Mouse (Mus musculus): ENCODE measurements around the gene Cwc27. TPM values are rescaled to one million over a fixed set of nuclear protein-coding genes. Genes with fewer than 3 reads are reported as not detected.
A peak's percentile ranks its signal among the peaks of the same experiment; 100 is the strongest.

The Cwc27 gene
- polyA plus RNA-seq, 1 experiment from 2014 or later: 15.0 TPM

DNA sequence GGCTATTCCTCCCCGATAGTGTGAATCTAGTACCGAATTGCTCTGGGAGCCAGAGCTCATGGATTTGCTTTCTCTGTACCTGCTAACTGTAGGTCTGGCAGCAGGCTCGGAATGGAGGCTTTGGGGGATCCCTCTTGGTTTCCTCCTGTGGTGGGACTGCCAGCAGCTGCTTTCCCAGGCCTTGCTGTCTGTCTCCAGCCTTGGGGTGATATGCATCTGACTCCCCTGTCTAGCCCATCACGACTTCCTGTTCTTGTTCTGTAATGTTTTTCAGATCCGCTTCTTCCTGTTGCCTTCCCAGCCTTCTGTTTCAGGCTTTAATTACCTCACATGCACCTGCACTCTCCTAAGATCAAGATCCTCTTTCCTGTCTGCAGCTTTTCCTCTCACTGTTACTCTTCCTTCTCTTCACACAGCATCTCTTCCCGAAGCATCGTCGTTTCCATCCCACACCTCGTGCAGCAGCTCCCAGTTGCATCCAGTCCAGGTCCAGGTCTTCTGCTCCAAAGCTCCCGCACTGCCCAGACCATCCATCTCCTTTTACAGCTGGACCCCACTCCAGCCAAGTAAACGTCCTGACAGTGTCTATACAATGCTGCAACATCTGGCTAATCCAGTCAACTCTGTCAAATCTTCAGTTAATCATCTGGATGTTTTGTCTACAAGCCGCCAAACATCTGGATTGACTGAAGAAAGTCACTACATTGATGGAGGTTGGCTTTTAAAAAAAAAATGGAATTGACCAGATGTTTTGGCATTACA lies 193.6 kb downstream of the Cwc27 start:
- TF ChIP-seq EP300 (IDR thresholded peaks at IDR 0.05): no peak
- no peak for TF ChIP-seq CTCF (IDR thresholded peaks at IDR 0.05)
- Histone ChIP-seq H3K27ac (ENCODE audit: low read length) (no peak overlapping the region), H3K36me3 (ENCODE audit: insufficient read depth, low read length) (no peaks in the 10 kb centered on the region), H3K4me1 (ENCODE audit: insufficient read depth, low read depth, low read length) (no peaks in the 10 kb centered on the region), H3K4me3 (ENCODE audit: low read depth, low read length) (no peak overlapping the region), H3K4me2 (replicated peaks; ENCODE audit: low read depth, low read length) (no peak overlapping the region), H3K9me3 (ENCODE audit: low read length) (no peaks in the 10 kb centered on the region), H3K9ac (replicated peaks; ENCODE audit: low read depth) (no peak overlapping the region), H3K27me3 (replicated peaks; ENCODE audit: insufficient read depth, low read length) (no peaks in the 10 kb centered on the region)
- DNase-seq (ENCODE audit: low spot score) (no peak), ATAC-seq (no peak)
- 60% methylated on average over 12 of the region's 12 CpGs for WGBS

DNA sequence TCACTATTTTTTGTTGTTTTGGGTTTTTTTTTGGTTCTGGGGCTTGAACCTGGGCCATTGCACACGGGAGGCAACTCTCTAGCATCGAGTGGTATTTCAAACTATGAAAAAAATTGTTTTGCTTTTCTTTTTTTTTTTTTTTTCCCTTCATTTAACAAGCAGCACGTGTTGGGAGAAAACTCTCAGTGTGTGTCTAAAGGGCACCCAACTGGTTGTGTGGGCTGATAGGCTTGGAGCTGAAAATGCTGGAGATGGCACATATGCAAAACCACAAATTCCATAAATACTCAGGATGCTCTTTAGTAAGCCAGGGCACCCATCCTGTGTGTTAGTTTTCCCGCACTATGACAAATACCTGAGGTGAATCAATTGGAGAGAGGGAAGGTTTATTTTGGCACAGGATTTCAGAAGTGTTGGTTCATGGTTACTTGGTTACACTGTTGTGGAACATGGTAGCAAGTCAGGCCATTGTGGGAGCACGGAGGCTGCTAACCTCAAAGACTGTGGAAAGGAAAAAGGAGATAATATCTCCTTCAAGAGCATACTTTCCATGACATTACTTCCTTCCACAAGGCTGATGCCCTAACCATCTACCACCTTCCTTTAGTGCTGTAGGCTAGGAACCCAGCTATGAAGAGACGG lies 194.7 kb downstream of the Cwc27 start:
- Histone ChIP-seq H3K9ac (replicated peaks; ENCODE audit: low read depth) (no peak overlapping the region), H3K4me2 (replicated peaks; ENCODE audit: low read depth, low read length) (no peak overlapping the region), H3K4me1 (ENCODE audit: insufficient read depth, low read depth, low read length) (no peaks in the 10 kb centered on the region), H3K27me3 (replicated peaks; ENCODE audit: insufficient read depth, low read length) (no peaks in the 10 kb centered on the region), H3K36me3 (ENCODE audit: insufficient read depth, low read length) (no peaks in the 10 kb centered on the region), H3K9me3 (ENCODE audit: low read length) (no peaks in the 10 kb centered on the region), H3K4me3 (ENCODE audit: low read depth, low read length) (no peak overlapping the region), H3K27ac (ENCODE audit: low read length) (no peak overlapping the region)
- DNase-seq (ENCODE audit: low spot score) (peak; percentile 30), ATAC-seq (no peak)
- WGBS: 61% methylated on average over 6 of the region's 6 CpGs
- TF ChIP-seq CTCF (IDR thresholded peaks at IDR 0.05) (no peak), EP300 (IDR thresholded peaks at IDR 0.05) (no peak)

DNA sequence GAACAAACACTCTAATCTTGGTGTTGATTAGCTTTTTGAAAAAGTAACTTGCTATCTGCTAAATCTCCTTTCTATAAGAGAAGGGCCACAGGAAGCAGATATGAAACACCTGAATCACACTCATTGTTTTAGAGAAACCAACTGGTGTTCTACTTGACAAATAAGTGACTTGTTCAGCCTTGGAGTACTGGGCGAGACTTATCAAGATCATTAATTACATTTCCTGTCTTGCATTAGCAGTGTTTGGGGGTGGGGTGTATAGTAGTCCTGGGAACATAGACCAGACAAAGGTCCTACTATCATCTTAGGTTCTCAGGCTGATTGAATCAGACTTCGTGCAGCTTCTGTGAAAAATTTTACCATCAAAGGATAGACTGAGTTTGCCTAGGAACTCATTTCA lies 196.5 kb downstream of the Cwc27 start:
- TF ChIP-seq CTCF (IDR thresholded peaks at IDR 0.05): no peak
- TF ChIP-seq EP300 (IDR thresholded peaks at IDR 0.05): no peak
- Histone ChIP-seq H3K4me3 (ENCODE audit: low read depth, low read length) (no peak overlapping the region), H3K27ac (ENCODE audit: low read length) (0 out of 2 replicates have a peak overlapping the region, but pooled peaks have one; percentile 11), H3K27me3 (replicated peaks; ENCODE audit: insufficient read depth, low read length) (no peaks in the 10 kb centered on the region), H3K9me3 (ENCODE audit: low read length) (no peaks in the 10 kb centered on the region), H3K4me2 (replicated peaks; ENCODE audit: low read depth, low read length) (no peak overlapping the region), H3K36me3 (ENCODE audit: insufficient read depth, low read length) (no peaks in the 10 kb centered on the region), H3K4me1 (ENCODE audit: insufficient read depth, low read depth, low read length) (no peaks in the 10 kb centered on the region), H3K9ac (replicated peaks; ENCODE audit: low read depth) (no peak overlapping the region)
- ATAC-seq: 0 out of 2 replicates have a peak, but pooled peaks have one; percentile 30
- WGBS: 38% methylated on average over 2 of the region's 2 CpGs
- DNase-seq (ENCODE audit: low spot score): peak; percentile 27

DNA sequence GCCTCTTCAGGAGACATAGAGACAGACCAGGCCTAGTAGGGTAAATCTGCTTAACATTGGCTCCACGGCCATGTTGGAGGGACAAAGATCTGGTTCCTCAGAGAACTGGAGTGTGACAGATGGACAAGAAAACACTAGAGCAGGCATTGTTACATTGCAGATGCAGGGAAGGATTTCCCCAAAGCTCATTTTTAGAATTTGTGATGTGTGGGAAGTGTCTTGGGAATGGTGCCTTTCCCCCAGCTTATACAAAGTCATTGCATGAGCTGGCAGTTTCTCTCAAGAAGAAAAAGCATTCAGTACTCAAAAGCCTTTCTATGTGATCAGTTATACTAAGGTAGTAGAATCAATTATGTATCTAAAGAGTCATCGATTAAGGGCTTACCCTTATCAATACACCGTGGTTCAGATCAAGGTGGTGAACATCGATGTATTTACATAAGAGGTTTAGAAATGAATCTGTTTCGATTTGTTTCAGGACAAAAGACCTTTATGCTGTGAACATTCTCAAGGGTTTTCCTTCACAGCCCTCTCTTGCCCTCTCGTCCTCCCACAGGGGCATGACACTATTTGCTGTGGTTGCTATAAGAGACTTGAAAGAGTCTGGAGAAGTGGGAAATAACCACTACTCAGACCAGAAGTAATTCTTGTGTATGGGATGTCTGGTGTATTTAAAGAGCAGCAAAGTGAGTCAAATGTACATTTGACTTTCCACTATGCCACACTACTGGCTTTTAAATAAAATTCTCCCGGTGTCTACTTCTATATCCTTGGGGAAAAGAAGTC lies 197.2 kb downstream of the Cwc27 start:
- no peak overlapping the region for H3K9ac ChIP-seq (replicated peaks; ENCODE audit: low read depth)
- DNase-seq (ENCODE audit: low spot score) (peak; percentile 49), ATAC-seq (peak; percentile 52)
- H3K4me3 ChIP-seq (ENCODE audit: low read depth, low read length): no peak overlapping the region
- no peaks in the 10 kb centered on the region for H3K27me3 ChIP-seq (replicated peaks; ENCODE audit: insufficient read depth, low read length)
- whole genome bisulfite sequencing: 58% methylated on average over 7 of the region's 7 CpGs
- H3K9me3 ChIP-seq (ENCODE audit: low read length): no peaks in the 10 kb centered on the region
- no peaks in the 10 kb centered on the region for H3K4me1 ChIP-seq (ENCODE audit: insufficient read depth, low read depth, low read length)
- TF ChIP-seq EP300 (IDR thresholded peaks at IDR 0.05) (no peak), CTCF (IDR thresholded peaks at IDR 0.05) (no peak)
- no peaks in the 10 kb centered on the region for H3K36me3 ChIP-seq (ENCODE audit: insufficient read depth, low read length)
- H3K4me2 ChIP-seq (replicated peaks; ENCODE audit: low read depth, low read length): no peak overlapping the region
- no peak overlapping the region for H3K27ac ChIP-seq (ENCODE audit: low read length)

DNA sequence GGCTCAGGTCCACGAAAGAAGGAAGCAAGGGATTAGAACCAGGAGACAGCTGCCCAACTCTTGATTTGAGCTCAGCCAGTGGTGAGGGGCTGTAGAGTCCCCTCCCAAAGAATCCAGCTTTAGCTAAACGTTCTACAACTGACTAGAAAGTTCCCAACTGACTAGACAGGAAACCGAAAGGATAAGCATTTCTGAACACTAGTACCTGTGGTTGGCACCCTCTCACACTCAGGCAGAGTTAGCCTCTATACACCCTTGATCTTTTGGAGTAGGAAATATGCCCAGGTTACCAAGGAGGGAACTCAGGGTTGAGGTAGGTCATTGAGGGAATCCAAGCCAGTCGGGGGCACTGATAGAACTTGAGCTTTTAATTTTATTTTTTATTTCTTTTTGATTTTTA lies 199.7 kb downstream of the Cwc27 start:
- ATAC-seq (no peak), DNase-seq (ENCODE audit: low spot score) (no peak)
- no peak overlapping the region for H3K4me2 ChIP-seq (replicated peaks; ENCODE audit: low read depth, low read length)
- H3K4me3 ChIP-seq (ENCODE audit: low read depth, low read length): no peak overlapping the region
- H3K36me3 ChIP-seq (ENCODE audit: insufficient read depth, low read length): no peaks in the 10 kb centered on the region
- no peaks in the 10 kb centered on the region for H3K9me3 ChIP-seq (ENCODE audit: low read length)
- no peaks in the 10 kb centered on the region for H3K4me1 ChIP-seq (ENCODE audit: insufficient read depth, low read depth, low read length)
- H3K9ac ChIP-seq (replicated peaks; ENCODE audit: low read depth): no peak overlapping the region
- WGBS: 89% methylated on average over 4 of the region's 4 CpGs
- TF ChIP-seq EP300 (IDR thresholded peaks at IDR 0.05) (no peak), CTCF (IDR thresholded peaks at IDR 0.05) (no peak)
- H3K27ac ChIP-seq (ENCODE audit: low read length): no peak overlapping the region
- H3K27me3 ChIP-seq (replicated peaks; ENCODE audit: insufficient read depth, low read length): no peaks in the 10 kb centered on the region

Measured in lung, postnatal 0 days (tissue).